Mouse (Mus musculus) megakaryocyte progenitor cell, adult 5-6 weeks (primary cell): ENCODE results near the gene Reck. TPM values are rescaled to one million over a fixed set of nuclear protein-coding genes. Genes with fewer than 3 reads are reported as not detected.

Experiments used
- ATAC-seq: replicated peaks from 2 replicates; pipeline ENCODE4 v1.8.0; 2016; ENCODE audit warnings: mild to moderate bottlenecking, moderate TSS enrichment, inconsistent platforms; ENCODE audit not compliant: poor library complexity
- total RNA-seq, 2 experiments: library from RNA; stranded (forward) in 1 of 2; stranded (reverse) in 1 of 2; fragments of 157-497, 149-512 nt in 1 of 2; fragments of 200-1000 nt in 1 of 2; gene quantifications; 2 replicates each; pipeline versions ENCODE4 v1.2.3 to v1.2.4; 2015 to 2017

Gene Reck
- total RNA-seq, 2 experiments from 2014 or later, result 1.8 to 4.4 TPM

GRCm38 (mm10) chr4:43993072-43993471, 117.7 kb downstream of the Reck start:
- no peak for ATAC-seq

- ATAC-seq, result no peak
Measured at GRCm38 (mm10) chr4:43994342-43994741, 119.0 kb downstream of the Reck start.

Other genes starting within 250 kb of the Reck start
- gene Npr2, start 243.6 kb upstream of the Reck start, total RNA-seq (2015), result 0.30 and 1.4 TPM in 2 replicates
- gene Npr2, start 243.6 kb upstream of the Reck start, total RNA-seq (2017), result 0.21 and 1.3 TPM in 2 replicates
- gene Spag8, start 221.9 kb upstream of the Reck start, total RNA-seq (2015), result 0.22 TPM in 1 of 2 replicates, not detected in the other
- gene Spag8, start 221.9 kb upstream of the Reck start, total RNA-seq (2017), result 0.71 TPM in 1 of 2 replicates, not detected in the other
- gene Hint2, start 219.1 kb upstream of the Reck start, total RNA-seq (2015), result 36.5 and 52.7 TPM in 2 replicates
- 43.1 and 58.6 TPM in 2 replicates for gene Hint2, start 219.1 kb upstream of the Reck start, total RNA-seq (2017)
- gene Tmem8b, start 206.6 kb upstream of the Reck start, total RNA-seq (2015), result 0.47 and 0.95 TPM in 2 replicates
- gene Tmem8b, start 206.6 kb upstream of the Reck start, total RNA-seq (2017), result 0.25 and 0.61 TPM in 2 replicates
- 0.07 TPM in 2 replicates for gene Fam221b, start 206.4 kb upstream of the Reck start, total RNA-seq (2015)
- gene Fam221b, start 206.4 kb upstream of the Reck start, total RNA-seq (2017), result 0.44 and 0.62 TPM in 2 replicates
- not detected in 2 replicates for gene Olfr70, start 174.7 kb upstream of the Reck start, total RNA-seq (2015)
- not detected in 2 replicates for gene Olfr70, start 174.7 kb upstream of the Reck start, total RNA-seq (2017)
- not detected in 2 replicates for gene Olfr71, start 165.3 kb upstream of the Reck start, total RNA-seq (2015)
- not detected in 2 replicates for gene Olfr71, start 165.3 kb upstream of the Reck start, total RNA-seq (2017)
- gene Hrct1, start 148.3 kb upstream of the Reck start, total RNA-seq (2015), result not detected in 2 replicates
- not detected in 2 replicates for gene Hrct1, start 148.3 kb upstream of the Reck start, total RNA-seq (2017)
- not detected in 2 replicates for gene Spaar, start 145.5 kb upstream of the Reck start, total RNA-seq (2015)
- gene Spaar, start 145.5 kb upstream of the Reck start, total RNA-seq (2017), result not detected in 2 replicates
- gene Olfr159, start 104.5 kb upstream of the Reck start, total RNA-seq (2015), result not detected in 2 replicates
- gene Olfr159, start 104.5 kb upstream of the Reck start, total RNA-seq (2017), result not detected in 2 replicates
- not detected in 2 replicates for gene Olfr156, start 51.6 kb upstream of the Reck start, total RNA-seq (2015)
- not detected in 2 replicates for gene Olfr156, start 51.6 kb upstream of the Reck start, total RNA-seq (2017)
- not detected in 2 replicates for gene Olfr157, start 35.3 kb upstream of the Reck start, total RNA-seq (2015)
- not detected in 2 replicates for gene Olfr157, start 35.3 kb upstream of the Reck start, total RNA-seq (2017)
- not detected in 2 replicates for gene Olfr155, start 24.0 kb upstream of the Reck start, total RNA-seq (2015)
- gene Olfr155, start 24.0 kb upstream of the Reck start, total RNA-seq (2017), result not detected in 2 replicates
- gene Glipr2, start 81.9 kb downstream of the Reck start, total RNA-seq (2015), result 12.6 and 14.7 TPM in 2 replicates
- gene Glipr2, start 81.9 kb downstream of the Reck start, total RNA-seq (2017), result 18.0 and 19.4 TPM in 2 replicates
- gene Ccin, start 108.0 kb downstream of the Reck start, total RNA-seq (2015), result not detected in 2 replicates
- not detected in 2 replicates for gene Ccin, start 108.0 kb downstream of the Reck start, total RNA-seq (2017)
- 302 and 347 TPM in 2 replicates for gene Clta, start 128.9 kb downstream of the Reck start, total RNA-seq (2015)
- 439 and 441 TPM in 2 replicates for gene Clta, start 128.9 kb downstream of the Reck start, total RNA-seq (2017)
- 24.5 and 28.2 TPM in 2 replicates for gene Gne, start 208.6 kb downstream of the Reck start, total RNA-seq (2015)
- 32.7 and 33.6 TPM in 2 replicates for gene Gne, start 208.6 kb downstream of the Reck start, total RNA-seq (2017)